Mouse (Mus musculus) olfactory bulb, adult 2 months (tissue): Measurements from ENCODE around the gene Efcab10. TPM values are rescaled to one million over a fixed set of nuclear protein-coding genes. Genes with fewer than 3 reads are reported as not detected.
A peak's percentile ranks its signal among the peaks of the same experiment; 100 is the strongest.

Experiments used
- H3K27ac ChIP-seq: fragments of 200-500 bp; 2 replicates; pipeline ENCODE4 v1.5.1; 2012; ENCODE audit warnings: low read depth, low read length; ENCODE audit not compliant: insufficient read depth
- H3K4me1 ChIP-seq: fragments of 200-500 bp; 2 replicates; pipeline ENCODE4 v1.6.1; 2012; ENCODE audit warnings: low read length; ENCODE audit not compliant: control insufficient read depth, insufficient read depth
- H3K4me3 ChIP-seq: fragments of 200-500 bp; 2 replicates; pipeline ENCODE4 v1.5.1; 2012; ENCODE audit warnings: mild to moderate bottlenecking, low read depth, low read length, moderate library complexity; ENCODE audit not compliant: insufficient read depth
- CTCF ChIP-seq: fragments of 200-500 bp; IDR thresholded peaks from 2 replicates; pipeline ENCODE4 v1.5.1; 2012; ENCODE audit warnings: low read depth, mild to moderate bottlenecking, low read length, moderate library complexity; ENCODE audit not compliant: insufficient read depth
- POLR2A ChIP-seq: fragments of 200-500 bp; IDR thresholded peaks from 2 replicates; pipeline ENCODE4 v1.6.1; 2012; ENCODE audit warnings: mild to moderate bottlenecking, low read depth, low read length, moderate library complexity; ENCODE audit not compliant: insufficient read depth
- WGBS: fragments of 180-500 bp; shearing (Covaris S2); methylation state at CpG from one replicate; pipeline ENCODE4 v1.1.7; 2018; 5-methylcytosine and 5-hydroxymethylcytosine counted together
- polyA plus RNA-seq: library from polyadenylated mRNA; stranded (reverse); fragments of >200 nt; gene quantifications from 2 replicates; pipeline ENCODE4 v1.2.4, GENCODE M21; 2012; ENCODE audit warnings: low replicate concordance; ENCODE audit not compliant: missing spikeins, insufficient read depth, insufficient read length

Gene Efcab10
- polyA plus RNA-seq, 1 experiment = not detected

GRCm38 (mm10) chr12:33364511-33364910, 30.1 kb upstream of the Efcab10 start:
- 90% methylated on average over 8 of the region's 8 CpGs for WGBS
- no peak overlapping the region for H3K27ac ChIP-seq
- TF ChIP-seq POLR2A = no peak
- no peak for TF ChIP-seq CTCF
- H3K4me3 ChIP-seq = no peak overlapping the region
- H3K4me1 ChIP-seq = peaks cover 8% of the 10 kb centered on the region

- Histone ChIP-seq H3K4me3 (no peak overlapping the region), H3K27ac (no peak overlapping the region), H3K4me1 (peaks cover 4% of the 10 kb centered on the region)
- TF ChIP-seq CTCF = no peak
- TF ChIP-seq POLR2A = no peak
- 84% methylated on average over 8 of the region's 8 CpGs for WGBS
These were observed 29.5 kb upstream of the Efcab10 start for GRCm38 (mm10) chr12:33365133-33365532.

GRCm38 (mm10) chr12:33369555-33369954, 25.1 kb upstream of the Efcab10 start:
- H3K4me3 ChIP-seq = no peak overlapping the region
- TF ChIP-seq POLR2A (no peak), CTCF (no peak)
- H3K27ac ChIP-seq = no peak overlapping the region
- 97% methylated on average over 3 of the region's 3 CpGs for WGBS
- no peaks in the 10 kb centered on the region for H3K4me1 ChIP-seq

GRCm38 (mm10) chr12:33379624-33380445, 14.8 kb upstream of the Efcab10 start:
- TF ChIP-seq CTCF (peak; percentile 93), POLR2A (no peak)
- no peaks in the 10 kb centered on the region for H3K4me1 ChIP-seq
- WGBS = 17% methylated on average over 22 of the region's 22 CpGs
- no peak overlapping the region for H3K4me3 ChIP-seq
- no peak overlapping the region for H3K27ac ChIP-seq

GRCm38 (mm10) chr12:33388842-33389241, 5.8 kb upstream of the Efcab10 start:
- TF ChIP-seq CTCF (peak; percentile 70), POLR2A (no peak)
- H3K4me1 ChIP-seq = no peaks in the 10 kb centered on the region
- H3K4me3 ChIP-seq = no peak overlapping the region
- 8% methylated on average over 5 of the region's 5 CpGs for WGBS
- no peak overlapping the region for H3K27ac ChIP-seq

GRCm38 (mm10) chr12:33390844-33391560, 3.7 kb upstream of the Efcab10 start:
- 71% methylated on average over 2 of the region's 2 CpGs for WGBS
- TF ChIP-seq CTCF (no peak), POLR2A (no peak)
- no peak overlapping the region for H3K4me3 ChIP-seq

GRCm38 (mm10) chr12:33403265-33403693, 8.6 kb downstream of the Efcab10 start:
- no peak overlapping the region for H3K27ac ChIP-seq
- no peak overlapping the region for H3K4me3 ChIP-seq
- WGBS = 44% methylated on average over 7 of the region's 7 CpGs
- H3K4me1 ChIP-seq = peaks cover 5% of the 10 kb centered on the region
- TF ChIP-seq POLR2A (no peak), CTCF (no peak)

More at GRCm38 (mm10) chr12:33390844-33391560, 3.7 kb upstream of the Efcab10 start:
- H3K4me1 ChIP-seq = peaks cover 8% of the 10 kb centered on the region
- no peak overlapping the region for H3K27ac ChIP-seq

GRCm38 (mm10) chr12:33404996-33405395, 10.3 kb downstream of the Efcab10 start:
- 49% methylated on average over 5 of the region's 5 CpGs for WGBS
- Histone ChIP-seq H3K4me1 (peaks cover 5% of the 10 kb centered on the region), H3K27ac (no peak overlapping the region), H3K4me3 (no peak overlapping the region)
- TF ChIP-seq POLR2A (no peak), CTCF (no peak)

GRCm38 (mm10) chr12:33405398-33406026, 10.9 kb downstream of the Efcab10 start:
- 41% methylated on average over 6 of the region's 6 CpGs for WGBS
- no peak overlapping the region for H3K27ac ChIP-seq

More at GRCm38 (mm10) chr12:33405398-33406026, 10.9 kb downstream of the Efcab10 start:
- no peak for TF ChIP-seq POLR2A
- TF ChIP-seq CTCF = no peak
- Histone ChIP-seq H3K4me1 (peaks cover 5% of the 10 kb centered on the region), H3K4me3 (no peak overlapping the region)
